Mouse (Mus musculus): ENCODE measurements around the gene Cdc26. TPM values are rescaled to one million over a fixed set of nuclear protein-coding genes. Genes with fewer than 3 reads are reported as not detected.

Cdc26 gene
- polyA plus RNA-seq, 1 experiment from 2014 or later, result 215 TPM

DNA sequence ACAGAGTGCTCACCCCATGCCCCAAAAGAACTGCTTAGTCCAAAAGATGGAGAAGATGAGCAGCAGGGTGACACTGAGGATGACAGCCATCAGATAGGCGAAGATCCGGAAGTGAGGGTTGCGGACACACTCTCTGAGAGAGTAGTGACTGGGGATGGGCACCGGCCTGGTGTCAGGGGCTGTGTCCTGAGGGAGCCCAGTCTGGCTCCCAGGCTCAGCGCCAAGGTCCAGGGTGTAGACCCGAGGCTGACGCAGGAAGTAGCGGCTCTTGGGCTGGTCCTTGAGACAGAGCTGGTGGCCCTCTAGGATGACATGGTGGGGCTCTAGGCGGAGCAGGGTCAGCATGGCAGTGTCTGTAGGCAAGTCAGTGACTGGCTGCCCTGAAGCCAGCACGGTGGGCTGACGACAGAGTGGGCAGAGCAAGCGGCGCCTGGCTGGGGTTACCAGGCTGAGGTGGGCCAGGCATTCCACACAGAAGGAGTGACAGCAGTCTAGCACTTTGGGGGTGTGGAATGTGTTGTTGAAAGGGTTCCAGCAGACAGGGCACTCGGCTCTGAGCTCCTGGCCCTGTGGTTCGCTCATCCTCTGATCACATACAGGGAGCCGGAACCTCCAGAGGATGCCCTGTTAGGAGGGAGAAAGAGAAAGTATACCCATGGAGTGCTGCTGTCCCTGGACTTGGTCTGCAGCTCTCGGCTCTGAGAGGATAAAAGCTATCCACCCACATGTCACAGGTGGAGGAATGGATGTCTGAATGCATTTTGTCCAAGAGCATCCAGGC lies 19.7 kb upstream of the Cdc26 start:
- Histone ChIP-seq H3K4me3 (no peak overlapping the region), H3K4me1 (no peaks in the 10 kb centered on the region), H3K27me3 (replicated peaks; ENCODE audit: low read depth, poor library complexity, severe bottlenecking) (no peaks in the 10 kb centered on the region), H3K27ac (replicated peaks) (no peak overlapping the region), H3K36me3 (replicated peaks) (peaks cover 34% of the 10 kb centered on the region), H3K9me3 (no peaks in the 10 kb centered on the region)
- 77% methylated on average over 17 of the region's 17 CpGs for WGBS
- DNase-seq (ENCODE audit: low spot score), result no peak

DNA sequence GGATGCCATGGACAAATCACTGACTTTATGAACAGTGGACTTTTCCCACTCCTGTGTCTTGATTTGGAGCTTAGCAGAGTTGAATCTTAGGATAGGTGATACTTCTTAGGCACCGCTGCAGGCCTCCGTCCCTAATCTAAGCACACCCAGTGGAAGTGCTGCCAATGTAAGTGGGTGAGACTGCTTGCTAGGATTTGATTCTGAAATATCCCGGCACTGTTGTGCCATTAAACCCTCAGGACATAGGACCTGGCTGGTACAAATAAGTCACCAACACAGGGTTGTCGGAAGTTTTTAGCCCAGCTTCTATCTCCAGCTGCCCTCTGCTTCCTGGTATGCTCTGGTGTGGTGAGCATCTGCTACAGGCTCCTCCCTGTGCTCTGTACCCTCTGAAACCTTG lies 17.4 kb upstream of the Cdc26 start:
- peaks cover 57% of the 10 kb centered on the region for H3K36me3 ChIP-seq (replicated peaks)
- 90% methylated on average over 4 of the region's 4 CpGs for WGBS
- H3K4me1 ChIP-seq, result no peaks in the 10 kb centered on the region
- no peak overlapping the region for H3K27ac ChIP-seq (replicated peaks)
- H3K9me3 ChIP-seq, result no peaks in the 10 kb centered on the region
- H3K4me3 ChIP-seq, result no peak overlapping the region
- H3K27me3 ChIP-seq (replicated peaks; ENCODE audit: low read depth, poor library complexity, severe bottlenecking), result no peaks in the 10 kb centered on the region
- no peak for DNase-seq (ENCODE audit: low spot score)

- H3K9me3 ChIP-seq, result no peaks in the 10 kb centered on the region
- H3K27ac ChIP-seq (replicated peaks), result no peak overlapping the region
- H3K27me3 ChIP-seq (replicated peaks; ENCODE audit: low read depth, poor library complexity, severe bottlenecking), result no peaks in the 10 kb centered on the region
- no peak for DNase-seq (ENCODE audit: low spot score)
- no peak overlapping the region for H3K4me3 ChIP-seq
- 94% methylated on average over 6 of the region's 6 CpGs for WGBS
- no peaks in the 10 kb centered on the region for H3K4me1 ChIP-seq
- peaks cover 100% of the 10 kb centered on the region for H3K36me3 ChIP-seq (replicated peaks)
Observed at GRCm38 (mm10) chr4:62419091-62419490, 10.6 kb upstream of the Cdc26 start.

DNA sequence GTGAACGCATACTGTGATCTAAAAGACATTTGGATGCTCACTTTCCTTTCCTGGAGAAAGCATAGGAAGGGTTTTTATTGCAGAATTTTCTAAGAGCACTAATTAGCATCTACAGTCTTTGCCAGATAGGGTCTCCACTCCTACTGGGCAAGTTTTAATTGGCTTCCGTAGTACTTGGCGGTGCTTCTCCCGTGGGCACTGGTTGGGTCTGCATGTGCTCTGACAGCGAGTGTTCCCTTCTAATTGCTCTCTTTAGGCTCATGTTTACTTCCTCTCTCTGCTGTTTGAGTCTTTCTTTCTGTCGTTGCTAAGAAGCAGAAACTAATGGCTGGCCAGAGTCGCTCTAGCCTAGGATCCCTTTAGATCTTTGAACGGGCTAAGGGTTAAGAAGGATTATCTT lies 10.0 kb upstream of the Cdc26 start:
- Histone ChIP-seq H3K4me3 (no peak overlapping the region), H3K36me3 (replicated peaks) (peaks cover 100% of the 10 kb centered on the region), H3K4me1 (no peaks in the 10 kb centered on the region), H3K27me3 (replicated peaks; ENCODE audit: low read depth, poor library complexity, severe bottlenecking) (no peaks in the 10 kb centered on the region), H3K27ac (replicated peaks) (no peak overlapping the region), H3K9me3 (no peaks in the 10 kb centered on the region)
- DNase-seq (ENCODE audit: low spot score), result no peak
- 90% methylated on average over 8 of the region's 8 CpGs for WGBS

DNA sequence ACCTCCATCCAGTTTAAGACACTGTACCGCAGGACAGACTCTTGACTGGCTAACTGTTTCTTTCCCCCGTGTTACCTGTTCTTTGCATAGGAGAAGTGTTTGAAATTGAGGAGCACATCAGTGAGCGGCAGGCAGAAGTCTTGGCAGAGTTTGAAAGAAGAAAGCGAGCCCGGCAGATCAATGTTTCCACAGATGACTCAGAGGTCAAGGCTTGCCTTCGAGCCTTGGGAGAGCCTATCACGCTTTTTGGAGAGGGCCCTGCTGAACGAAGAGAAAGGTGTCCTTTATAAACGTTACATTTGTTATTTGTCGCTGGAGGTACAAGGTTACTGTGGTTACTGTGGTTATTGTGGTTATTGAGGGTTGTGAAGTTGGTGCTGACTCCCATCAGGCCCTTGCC lies 3.2 kb upstream of the Cdc26 start:
- Histone ChIP-seq H3K36me3 (replicated peaks) (peaks cover 64% of the 10 kb centered on the region), H3K27me3 (replicated peaks; ENCODE audit: low read depth, poor library complexity, severe bottlenecking) (no peaks in the 10 kb centered on the region), H3K9me3 (no peaks in the 10 kb centered on the region), H3K4me3 (no peak overlapping the region), H3K4me1 (peaks cover 15% of the 10 kb centered on the region), H3K27ac (replicated peaks) (no peak overlapping the region)
- WGBS, result 94% methylated on average over 10 of the region's 10 CpGs
- no peak for DNase-seq (ENCODE audit: low spot score)

- WGBS, result 90% methylated on average over 2 of the region's 2 CpGs
- peak overlapping the region; percentile 86 for H3K4me3 ChIP-seq
- no peaks in the 10 kb centered on the region for H3K27me3 ChIP-seq (replicated peaks; ENCODE audit: low read depth, poor library complexity, severe bottlenecking)
- DNase-seq (ENCODE audit: low spot score), result no peak
- no peak overlapping the region for H3K27ac ChIP-seq (replicated peaks)
- H3K36me3 ChIP-seq (replicated peaks), result peaks cover 62% of the 10 kb centered on the region
- H3K9me3 ChIP-seq, result no peaks in the 10 kb centered on the region
- peaks cover 26% of the 10 kb centered on the region for H3K4me1 ChIP-seq
Observed at GRCm38 (mm10) chr4:62410325-62410724, 1.9 kb upstream of the Cdc26 start.

DNA sequence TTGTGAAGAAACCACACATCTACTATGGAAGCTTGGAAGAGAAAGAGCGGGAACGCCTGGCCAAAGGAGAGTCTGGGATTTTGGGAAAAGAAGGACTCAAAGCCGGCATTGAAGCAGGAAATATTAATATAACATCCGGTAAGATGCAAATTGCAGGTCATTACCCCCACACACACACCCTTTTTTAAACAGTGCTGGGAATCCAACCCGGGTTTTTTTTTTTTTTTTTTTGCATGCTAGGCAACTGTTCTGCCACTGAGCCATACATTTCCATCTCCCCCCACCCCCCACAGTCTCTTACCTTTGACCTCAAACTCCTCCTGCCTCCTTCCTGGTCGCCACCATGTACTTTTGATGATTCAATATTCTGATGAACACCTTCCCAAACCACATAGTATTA lies 1.2 kb upstream of the Cdc26 start:
- no peak for DNase-seq (ENCODE audit: low spot score)
- Histone ChIP-seq H3K9me3 (no peaks in the 10 kb centered on the region), H3K36me3 (replicated peaks) (peaks cover 62% of the 10 kb centered on the region), H3K27me3 (replicated peaks; ENCODE audit: low read depth, poor library complexity, severe bottlenecking) (no peaks in the 10 kb centered on the region), H3K4me1 (peaks cover 30% of the 10 kb centered on the region), H3K4me3 (peak overlapping the region; percentile 86), H3K27ac (replicated peaks) (peak overlapping the region; percentile 89)
- 47% methylated on average over 6 of the region's 6 CpGs for WGBS

- WGBS, result under 1% methylated on average over 35 of the region's 35 CpGs
- Histone ChIP-seq H3K4me3 (peak overlapping the region; percentile 86), H3K9me3 (no peaks in the 10 kb centered on the region), H3K27me3 (replicated peaks; ENCODE audit: low read depth, poor library complexity, severe bottlenecking) (no peaks in the 10 kb centered on the region), H3K4me1 (peaks cover 32% of the 10 kb centered on the region), H3K36me3 (replicated peaks) (peaks cover 62% of the 10 kb centered on the region), H3K27ac (replicated peaks) (peak overlapping the region; percentile 89)
- DNase-seq (ENCODE audit: low spot score), result peak; percentile 77
Observed at GRCm38 (mm10) chr4:62407730-62408582, 486 bp downstream of the Cdc26 start.

DNA sequence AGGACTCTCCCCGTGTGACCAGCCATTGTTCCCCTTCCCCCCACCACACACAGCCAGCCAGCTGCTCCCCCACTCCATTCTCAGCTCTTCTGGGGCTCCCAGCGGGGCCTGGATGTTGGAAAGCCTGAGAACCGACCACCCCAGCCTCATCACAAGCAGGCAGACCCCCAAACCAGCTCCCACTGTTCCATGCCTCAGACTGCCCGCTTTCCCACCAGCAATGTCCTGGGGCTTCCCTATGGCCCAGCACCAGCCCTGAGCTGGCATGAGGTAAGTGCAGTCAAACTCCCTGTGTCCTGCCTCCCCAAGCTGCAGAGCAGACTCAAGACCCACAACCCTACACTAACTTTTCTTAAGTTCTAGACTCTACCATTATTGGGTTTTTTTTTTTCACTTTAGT lies 2.3 kb downstream of the Cdc26 start:
- WGBS, result 86% methylated on average over 4 of the region's 4 CpGs
- Histone ChIP-seq H3K27me3 (replicated peaks; ENCODE audit: low read depth, poor library complexity, severe bottlenecking) (no peaks in the 10 kb centered on the region), H3K27ac (replicated peaks) (no peak overlapping the region), H3K36me3 (replicated peaks) (peaks cover 62% of the 10 kb centered on the region), H3K4me3 (peak overlapping the region; percentile 31; the same call in 1 of the 2 replicates), H3K9me3 (no peaks in the 10 kb centered on the region), H3K4me1 (peaks cover 32% of the 10 kb centered on the region)
- no peak for DNase-seq (ENCODE audit: low spot score)

GRCm38 (mm10) chr4:62398956-62399355 lies 9.5 kb downstream of the Cdc26 start:
- no peak for DNase-seq (ENCODE audit: low spot score)
- Histone ChIP-seq H3K4me1 (no peaks in the 10 kb centered on the region), H3K4me3 (no peak overlapping the region)

DNA sequence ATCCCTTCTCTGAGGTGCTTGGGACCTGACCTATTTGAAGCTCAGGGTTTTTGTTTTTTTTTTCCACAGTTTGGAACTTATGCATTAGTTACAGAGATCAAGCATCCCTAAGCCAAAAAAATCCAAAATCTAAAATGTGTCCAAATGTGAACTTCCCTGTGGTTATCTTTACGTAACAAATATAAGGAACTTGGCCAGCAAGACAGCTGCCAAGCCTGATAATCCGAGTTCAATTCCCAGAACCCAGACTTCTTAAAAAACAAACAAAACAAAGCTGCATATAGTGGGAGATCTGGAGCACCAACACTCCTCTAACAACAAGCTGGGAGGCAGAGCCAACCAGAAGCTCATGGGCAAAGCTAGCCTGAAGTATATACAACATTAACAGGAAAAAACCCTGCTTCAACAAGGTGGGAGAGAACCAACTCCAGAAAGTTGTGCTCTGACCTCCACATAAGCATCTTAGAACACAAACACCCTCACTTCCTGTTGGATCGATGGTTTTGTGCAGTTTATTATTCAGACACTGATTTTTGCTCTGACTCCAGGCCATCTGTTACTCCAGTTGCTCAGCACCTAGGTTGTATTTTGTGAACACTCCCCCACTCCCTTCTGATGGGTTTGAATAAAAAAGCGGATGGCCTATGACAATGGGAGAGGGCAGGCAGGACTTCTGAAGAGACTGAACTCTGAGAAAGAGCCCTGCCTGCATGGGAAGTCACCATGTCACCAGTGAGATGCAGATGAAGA lies 10.7 kb downstream of the Cdc26 start:
- no peaks in the 10 kb centered on the region for H3K9me3 ChIP-seq
- H3K36me3 ChIP-seq (replicated peaks), result peaks cover 93% of the 10 kb centered on the region
- H3K27me3 ChIP-seq (replicated peaks; ENCODE audit: low read depth, poor library complexity, severe bottlenecking), result no peaks in the 10 kb centered on the region
- no peak overlapping the region for H3K27ac ChIP-seq (replicated peaks)
- no peak for DNase-seq (ENCODE audit: low spot score)
- whole genome bisulfite sequencing, result 90% methylated on average over 4 of the region's 4 CpGs
- no peaks in the 10 kb centered on the region for H3K4me1 ChIP-seq
- H3K4me3 ChIP-seq, result no peak overlapping the region

More at GRCm38 (mm10) chr4:62398956-62399355, 9.5 kb downstream of the Cdc26 start:
- Histone ChIP-seq H3K27ac (replicated peaks) (no peak overlapping the region), H3K9me3 (no peaks in the 10 kb centered on the region), H3K27me3 (replicated peaks; ENCODE audit: low read depth, poor library complexity, severe bottlenecking) (no peaks in the 10 kb centered on the region), H3K36me3 (replicated peaks) (peaks cover 95% of the 10 kb centered on the region)
- 96% methylated on average over 3 of the region's 3 CpGs for WGBS

GRCm38 (mm10) chr4:62395806-62396205 lies 12.6 kb downstream of the Cdc26 start:
- peaks cover 93% of the 10 kb centered on the region for H3K36me3 ChIP-seq (replicated peaks)
- H3K9me3 ChIP-seq, result no peaks in the 10 kb centered on the region
- H3K27me3 ChIP-seq (replicated peaks; ENCODE audit: low read depth, poor library complexity, severe bottlenecking), result no peaks in the 10 kb centered on the region
- H3K4me3 ChIP-seq, result no peak overlapping the region
- no peak overlapping the region for H3K27ac ChIP-seq (replicated peaks)
- WGBS, result 97% methylated on average over 1 of the region's 1 CpGs
- no peak for DNase-seq (ENCODE audit: low spot score)
- H3K4me1 ChIP-seq, result no peaks in the 10 kb centered on the region

Data from embryonic facial prominence, embryonic 10.5 days (tissue).